Mouse (Mus musculus): ENCODE data around the gene Pidd1. TPM values are rescaled to one million over a fixed set of nuclear protein-coding genes. Genes with fewer than 3 reads are reported as not detected.

The Pidd1 gene
- polyA plus RNA-seq, 1 experiment from 2014 or later: 1.5 TPM

GRCm38 (mm10) chr7:141468164-141468521, 24.3 kb upstream of the Pidd1 start:
- 36% methylated on average over 5 of the region's 5 CpGs for WGBS (ENCODE audit: missing documents)
- Histone ChIP-seq H3K4me3 (ENCODE audit: inconsistent target) (peak overlapping the region; percentile 92), H3K36me3 (ENCODE audit: inconsistent target) (peaks cover 17% of the 10 kb centered on the region; the same call in 1 of the 2 replicates), H3K27ac (peak overlapping the region; percentile 82), H3K79me2 (ENCODE audit: inconsistent target) (peaks cover 44% of the 10 kb centered on the region)

GRCm38 (mm10) chr7:141467230-141468030, 23.6 kb upstream of the Pidd1 start, which contains the start of gene Cd151:
Gene Cd151, plus strand, starts transcription at chr7:141467392.
- WGBS (ENCODE audit: missing documents): 1% methylated on average over 46 of the region's 52 CpGs
- peaks cover 16% of the 10 kb centered on the region; the same call in 1 of the 2 replicates for H3K36me3 ChIP-seq (ENCODE audit: inconsistent target)
- peak within 1 kb of the TSS; percentile 82 for H3K27ac ChIP-seq
- H3K79me2 ChIP-seq (ENCODE audit: inconsistent target): peaks cover 38% of the 10 kb centered on the region
- H3K4me3 ChIP-seq (ENCODE audit: inconsistent target): peak within 1 kb of the TSS; percentile 92

- H3K27ac ChIP-seq: peak overlapping the region; percentile 78
- H3K79me2 ChIP-seq (ENCODE audit: inconsistent target): peaks cover 40% of the 10 kb centered on the region
- no peak overlapping the region; the same call in 1 of the 2 replicates for H3K4me3 ChIP-seq (ENCODE audit: inconsistent target)
- 76% methylated on average over 10 of the region's 10 CpGs for WGBS (ENCODE audit: missing documents)
- peaks cover 12% of the 10 kb centered on the region; the same call in 1 of the 2 replicates for H3K36me3 ChIP-seq (ENCODE audit: inconsistent target)
Measured at GRCm38 (mm10) chr7:141466607-141467148, 22.9 kb upstream of the Pidd1 start.

GRCm38 (mm10) chr7:141466045-141466394, 22.2 kb upstream of the Pidd1 start:
- 31% methylated on average over 6 of the region's 7 CpGs for WGBS (ENCODE audit: missing documents)
- peaks cover 40% of the 10 kb centered on the region for H3K79me2 ChIP-seq (ENCODE audit: inconsistent target)
- peaks cover 9% of the 10 kb centered on the region; the same call in 1 of the 2 replicates for H3K36me3 ChIP-seq (ENCODE audit: inconsistent target)

GRCm38 (mm10) chr7:141465388-141466044, 21.7 kb upstream of the Pidd1 start:
- peaks cover 6% of the 10 kb centered on the region; the same call in 1 of the 2 replicates for H3K36me3 ChIP-seq (ENCODE audit: inconsistent target)
- H3K4me3 ChIP-seq (ENCODE audit: inconsistent target): peak overlapping the region; percentile 2; the same call in 1 of the 2 replicates
- 57% methylated on average over 9 of the region's 10 CpGs for WGBS (ENCODE audit: missing documents)
- peak overlapping the region; percentile 78 for H3K27ac ChIP-seq
- H3K79me2 ChIP-seq (ENCODE audit: inconsistent target): peaks cover 38% of the 10 kb centered on the region

More at GRCm38 (mm10) chr7:141466045-141466394, 22.2 kb upstream of the Pidd1 start:
- H3K4me3 ChIP-seq (ENCODE audit: inconsistent target): peak overlapping the region; percentile 2; the same call in 1 of the 2 replicates
- peak overlapping the region; percentile 78 for H3K27ac ChIP-seq

GRCm38 (mm10) chr7:141464603-141465201, 20.9 kb upstream of the Pidd1 start:
- no peak overlapping the region for H3K4me3 ChIP-seq (ENCODE audit: inconsistent target)
- H3K27ac ChIP-seq: no peak overlapping the region
- no peaks in the 10 kb centered on the region; the same call in 1 of the 2 replicates for H3K36me3 ChIP-seq (ENCODE audit: inconsistent target)
- peaks cover 30% of the 10 kb centered on the region for H3K79me2 ChIP-seq (ENCODE audit: inconsistent target)
- WGBS (ENCODE audit: missing documents): 28% methylated on average over 38 of the region's 38 CpGs

- no peak overlapping the region for H3K4me3 ChIP-seq (ENCODE audit: inconsistent target)
- peaks cover 23% of the 10 kb centered on the region for H3K79me2 ChIP-seq (ENCODE audit: inconsistent target)
- H3K27ac ChIP-seq: no peak overlapping the region
- H3K36me3 ChIP-seq (ENCODE audit: inconsistent target): peaks cover 3% of the 10 kb centered on the region; the same call in 1 of the 2 replicates
- WGBS (ENCODE audit: missing documents): 39% methylated on average over 12 of the region's 12 CpGs
Measured at GRCm38 (mm10) chr7:141463824-141464602, 20.2 kb upstream of the Pidd1 start.

- peaks cover 15% of the 10 kb centered on the region; the same call in 1 of the 2 replicates for H3K36me3 ChIP-seq (ENCODE audit: inconsistent target)
- no peak overlapping the region for H3K27ac ChIP-seq
- H3K4me3 ChIP-seq (ENCODE audit: inconsistent target): peak overlapping the region; percentile 12
Measured at GRCm38 (mm10) chr7:141462333-141462821, 18.6 kb upstream of the Pidd1 start.

GRCm38 (mm10) chr7:141461521-141462332, 17.9 kb upstream of the Pidd1 start:
- WGBS (ENCODE audit: missing documents): 5% methylated on average over 59 of the region's 59 CpGs
- H3K4me3 ChIP-seq (ENCODE audit: inconsistent target): peak overlapping the region; percentile 38
- peaks cover 15% of the 10 kb centered on the region; the same call in 1 of the 2 replicates for H3K36me3 ChIP-seq (ENCODE audit: inconsistent target)
- H3K79me2 ChIP-seq (ENCODE audit: inconsistent target): peaks cover 17% of the 10 kb centered on the region
- peak overlapping the region; percentile 58 for H3K27ac ChIP-seq

More at GRCm38 (mm10) chr7:141462333-141462821, 18.6 kb upstream of the Pidd1 start:
- WGBS (ENCODE audit: missing documents): 49% methylated on average over 5 of the region's 5 CpGs
- peaks cover 11% of the 10 kb centered on the region; the same call in 1 of the 2 replicates for H3K79me2 ChIP-seq (ENCODE audit: inconsistent target)

GRCm38 (mm10) chr7:141460391-141461113, 16.7 kb upstream of the Pidd1 start, which contains the start of gene Cracr2b:
Gene Cracr2b, plus strand, starts transcription at chr7:141461094.
- H3K27ac ChIP-seq: peak within 1 kb of the TSS; percentile 58
- H3K79me2 ChIP-seq (ENCODE audit: inconsistent target): peaks cover 27% of the 10 kb centered on the region
- peak within 1 kb of the TSS; percentile 38 for H3K4me3 ChIP-seq (ENCODE audit: inconsistent target)
- peaks cover 15% of the 10 kb centered on the region; the same call in 1 of the 2 replicates for H3K36me3 ChIP-seq (ENCODE audit: inconsistent target)
- WGBS (ENCODE audit: missing documents): 55% methylated on average over 15 of the region's 15 CpGs

GRCm38 (mm10) chr7:141460001-141460390, 16.2 kb upstream of the Pidd1 start:
- peaks cover 15% of the 10 kb centered on the region; the same call in 1 of the 2 replicates for H3K36me3 ChIP-seq (ENCODE audit: inconsistent target)
- peak overlapping the region; percentile 58 for H3K27ac ChIP-seq
- WGBS (ENCODE audit: missing documents): 84% methylated on average over 5 of the region's 5 CpGs
- no peak overlapping the region for H3K4me3 ChIP-seq (ENCODE audit: inconsistent target)
- H3K79me2 ChIP-seq (ENCODE audit: inconsistent target): peaks cover 27% of the 10 kb centered on the region

GRCm38 (mm10) chr7:141459301-141459711, 15.5 kb upstream of the Pidd1 start:
- no peak overlapping the region for H3K4me3 ChIP-seq (ENCODE audit: inconsistent target)
- H3K36me3 ChIP-seq (ENCODE audit: inconsistent target): peaks cover 15% of the 10 kb centered on the region; the same call in 1 of the 2 replicates
- H3K27ac ChIP-seq: no peak overlapping the region
- peaks cover 27% of the 10 kb centered on the region for H3K79me2 ChIP-seq (ENCODE audit: inconsistent target)
- 90% methylated on average over 13 of the region's 17 CpGs for WGBS (ENCODE audit: missing documents)

Data from macrophage (primary cell).